Mouse (Mus musculus): ENCODE measurements at regions not wholly inside any gene's neighbourhood (a gene's known extent, or its start where the extent isn't known, plus 50 kb on each side); places are given as distances from the start of the nearest gene placed in this dataset.

DNA sequence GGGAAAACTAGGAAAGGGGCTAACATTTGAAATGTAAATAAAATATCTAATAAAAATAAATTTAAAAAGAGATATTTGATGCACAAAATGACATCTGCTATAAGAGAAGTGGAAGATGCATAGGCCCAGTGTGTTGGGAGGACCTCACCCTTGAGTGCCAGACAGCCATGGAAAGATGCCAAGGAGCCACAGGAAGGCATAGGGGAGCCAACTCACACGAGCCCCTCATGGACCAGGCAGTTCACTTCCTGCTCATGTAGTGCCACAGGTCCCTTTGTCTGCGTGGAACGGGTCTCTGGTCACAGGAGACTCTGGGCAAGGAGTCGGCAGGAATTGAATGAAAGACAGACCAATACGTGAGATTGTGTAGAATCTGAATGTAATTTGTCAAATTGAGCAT is 152.0 kb downstream of the Med10 start:
- no peak for ATAC-seq (ENCODE audit: insufficient number of reproducible peaks, low FRiP score, low TSS enrichment, low read depth)
- 78% methylated on average over 5 of the region's 5 CpGs for WGBS
- H3K4me3 ChIP-seq (replicated peaks): no peak overlapping the region
- no peaks in the 10 kb centered on the region for H3K9me3 ChIP-seq (replicated peaks)
- no peak overlapping the region for H3K9ac ChIP-seq
- no peak overlapping the region for H3K4me2 ChIP-seq (replicated peaks)
- H3K27ac ChIP-seq (replicated peaks): no peak overlapping the region
- no peaks in the 10 kb centered on the region for H3K4me1 ChIP-seq
- H3K27me3 ChIP-seq: no peaks in the 10 kb centered on the region
- H3K36me3 ChIP-seq: no peaks in the 10 kb centered on the region

GRCm38 (mm10) chr13:69955503-69955902 is 153.3 kb downstream of the Med10 start:
- no peak for ATAC-seq (ENCODE audit: insufficient number of reproducible peaks, low FRiP score, low TSS enrichment, low read depth)
- no peaks in the 10 kb centered on the region for H3K9me3 ChIP-seq (replicated peaks)
- no peak overlapping the region for H3K9ac ChIP-seq
- H3K4me1 ChIP-seq: no peaks in the 10 kb centered on the region
- no peaks in the 10 kb centered on the region for H3K27me3 ChIP-seq
- no peak overlapping the region for H3K27ac ChIP-seq (replicated peaks)
- H3K4me2 ChIP-seq (replicated peaks): no peak overlapping the region
- H3K4me3 ChIP-seq (replicated peaks): no peak overlapping the region
- H3K36me3 ChIP-seq: no peaks in the 10 kb centered on the region
- 54% methylated on average over 2 of the region's 2 CpGs for WGBS

- Histone ChIP-seq H3K4me2 (replicated peaks) (no peak overlapping the region), H3K27ac (replicated peaks) (no peak overlapping the region), H3K4me1 (no peaks in the 10 kb centered on the region), H3K36me3 (no peaks in the 10 kb centered on the region), H3K9ac (no peak overlapping the region), H3K27me3 (no peaks in the 10 kb centered on the region), H3K4me3 (replicated peaks) (no peak overlapping the region), H3K9me3 (replicated peaks) (no peaks in the 10 kb centered on the region)
- 77% methylated on average over 8 of the region's 8 CpGs for WGBS
- ATAC-seq (ENCODE audit: insufficient number of reproducible peaks, low FRiP score, low TSS enrichment, low read depth): no peak
Observed at GRCm38 (mm10) chr13:69963944-69964343, 161.7 kb downstream of the Med10 start.

DNA sequence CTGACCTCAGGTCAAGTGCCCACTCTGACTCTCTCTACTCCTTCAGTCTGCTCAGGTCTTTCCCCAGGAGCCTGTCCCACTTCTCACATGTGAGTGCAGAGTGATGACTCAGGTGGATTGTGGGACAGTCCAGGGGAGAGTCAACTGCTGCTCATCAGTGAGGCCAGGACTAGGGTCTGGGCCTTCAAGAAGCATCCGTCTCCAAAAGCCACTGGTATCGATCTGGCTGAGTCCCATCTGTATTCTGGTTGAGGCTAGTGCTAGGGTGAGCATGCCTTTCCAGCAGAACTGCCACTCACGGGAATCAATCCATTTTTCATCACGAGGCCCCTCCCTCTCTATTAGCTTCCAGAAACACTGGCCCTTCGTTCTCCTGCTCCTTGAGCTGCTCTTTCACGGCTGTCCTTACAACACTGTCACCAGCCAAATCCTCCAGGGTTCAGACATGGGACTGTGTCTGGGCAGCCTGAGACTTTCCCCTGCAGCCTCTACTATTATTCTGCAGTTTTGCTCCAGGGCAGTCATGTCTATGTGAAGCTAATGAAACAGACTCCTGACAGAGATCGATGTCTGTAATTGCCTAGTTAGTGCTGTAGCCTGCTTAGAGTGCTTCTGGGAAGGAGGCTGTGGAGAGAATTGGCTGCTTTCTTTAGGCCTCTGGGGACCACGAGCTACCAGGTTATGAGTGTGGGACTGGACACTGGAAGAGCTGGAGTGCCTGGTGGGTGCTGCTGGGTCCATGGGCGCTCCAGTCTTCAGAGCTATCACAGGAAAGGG is 169.3 kb downstream of the Med10 start:
- no peak overlapping the region for H3K27ac ChIP-seq (replicated peaks)
- no peak overlapping the region for H3K4me3 ChIP-seq (replicated peaks)
- H3K9ac ChIP-seq: no peak overlapping the region
- no peaks in the 10 kb centered on the region for H3K27me3 ChIP-seq
- H3K36me3 ChIP-seq: no peaks in the 10 kb centered on the region
- no peak overlapping the region for H3K4me2 ChIP-seq (replicated peaks)
- no peaks in the 10 kb centered on the region for H3K4me1 ChIP-seq
- ATAC-seq (ENCODE audit: insufficient number of reproducible peaks, low FRiP score, low TSS enrichment, low read depth): no peak
- WGBS: 64% methylated on average over 9 of the region's 9 CpGs
- no peaks in the 10 kb centered on the region for H3K9me3 ChIP-seq (replicated peaks)

- WGBS: 77% methylated on average over 5 of the region's 5 CpGs
- no peak overlapping the region for H3K4me2 ChIP-seq (replicated peaks)
- H3K9me3 ChIP-seq (replicated peaks): no peaks in the 10 kb centered on the region
- H3K4me3 ChIP-seq (replicated peaks): no peak overlapping the region
- H3K27me3 ChIP-seq: no peaks in the 10 kb centered on the region
- H3K27ac ChIP-seq (replicated peaks): no peak overlapping the region
- H3K36me3 ChIP-seq: no peaks in the 10 kb centered on the region
- ATAC-seq (ENCODE audit: insufficient number of reproducible peaks, low FRiP score, low TSS enrichment, low read depth): no peak
- H3K9ac ChIP-seq: no peak overlapping the region
- H3K4me1 ChIP-seq: no peaks in the 10 kb centered on the region
Observed at GRCm38 (mm10) chr13:69974835-69975234, 172.6 kb downstream of the Med10 start.

DNA sequence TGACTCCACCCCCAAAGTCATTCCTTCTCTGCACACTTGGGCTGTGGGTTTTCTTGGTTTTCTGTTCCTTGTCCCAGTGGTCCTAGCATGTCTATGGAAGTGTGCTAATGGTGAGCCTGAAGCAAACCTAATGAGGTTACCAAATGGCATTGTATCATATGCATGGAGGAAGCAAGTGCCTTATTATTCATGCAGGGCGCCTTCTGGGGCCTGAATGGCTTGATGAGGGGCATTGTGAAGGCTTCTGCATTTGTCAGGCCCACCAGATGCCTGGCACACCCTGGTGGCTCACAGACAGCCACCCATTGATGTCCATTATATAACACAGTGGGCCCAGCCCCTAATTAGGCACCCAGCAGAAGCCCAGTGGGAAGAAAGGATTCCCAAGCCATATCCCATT is 182.0 kb downstream of the Med10 start:
- 71% methylated on average over 1 of the region's 1 CpGs for WGBS
- no peak overlapping the region for H3K4me3 ChIP-seq (replicated peaks)
- no peaks in the 10 kb centered on the region for H3K36me3 ChIP-seq
- peaks cover 9% of the 10 kb centered on the region; the same call in 1 of the 2 replicates for H3K4me1 ChIP-seq
- no peaks in the 10 kb centered on the region for H3K9me3 ChIP-seq (replicated peaks)
- H3K27ac ChIP-seq (replicated peaks): no peak overlapping the region
- no peak overlapping the region for H3K4me2 ChIP-seq (replicated peaks)
- no peak for ATAC-seq (ENCODE audit: insufficient number of reproducible peaks, low FRiP score, low TSS enrichment, low read depth)
- no peak overlapping the region for H3K9ac ChIP-seq
- no peaks in the 10 kb centered on the region for H3K27me3 ChIP-seq

DNA sequence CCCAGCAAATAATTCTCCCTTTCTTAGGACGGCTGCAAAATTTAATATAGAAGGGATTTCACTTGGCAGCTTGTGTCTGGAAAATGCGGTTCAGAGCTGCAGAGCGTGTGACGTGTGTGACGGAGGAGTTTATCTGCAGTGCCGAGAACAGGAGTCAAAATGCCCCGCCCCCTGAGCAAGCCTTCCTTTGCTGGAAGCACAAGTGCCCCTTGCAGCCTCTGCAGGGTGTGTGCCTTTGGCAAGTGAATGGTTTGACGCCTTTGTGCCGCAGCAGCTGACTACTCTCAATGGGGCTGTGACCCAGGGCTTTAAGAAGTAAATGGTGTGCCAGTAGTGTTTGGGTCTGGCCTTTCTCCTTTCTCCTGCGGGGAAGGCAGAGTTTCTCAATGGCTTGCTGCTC is 185.0 kb downstream of the Med10 start:
- WGBS: 20% methylated on average over 10 of the region's 10 CpGs
- H3K4me1 ChIP-seq: peaks cover 14% of the 10 kb centered on the region; the same call in 1 of the 2 replicates
- H3K36me3 ChIP-seq: no peaks in the 10 kb centered on the region
- no peaks in the 10 kb centered on the region for H3K27me3 ChIP-seq
- no peak overlapping the region for H3K4me2 ChIP-seq (replicated peaks)
- no peak overlapping the region for H3K27ac ChIP-seq (replicated peaks)
- no peak overlapping the region for H3K4me3 ChIP-seq (replicated peaks)
- no peak overlapping the region for H3K9ac ChIP-seq
- H3K9me3 ChIP-seq (replicated peaks): no peaks in the 10 kb centered on the region
- no peak for ATAC-seq (ENCODE audit: insufficient number of reproducible peaks, low FRiP score, low TSS enrichment, low read depth)

DNA sequence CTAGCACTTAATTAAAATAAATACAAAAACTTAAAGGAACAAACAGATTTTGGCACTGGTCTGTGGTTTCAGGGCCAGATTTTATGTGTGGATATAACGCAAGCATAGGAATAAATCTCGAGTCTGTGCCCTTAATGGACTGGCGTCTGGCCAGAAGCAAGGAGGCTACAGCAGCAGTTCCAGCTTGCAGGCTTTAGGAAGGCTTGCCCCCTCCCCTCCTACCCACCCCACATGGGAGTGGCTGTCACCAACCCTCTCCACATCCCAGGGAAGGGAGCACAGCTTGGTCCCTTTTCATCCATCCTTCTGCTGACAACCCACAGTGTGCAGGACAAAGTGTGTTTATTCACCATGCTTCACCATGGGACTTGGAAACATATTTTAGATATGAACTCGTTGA is 186.1 kb downstream of the Med10 start:
- Histone ChIP-seq H3K4me3 (replicated peaks) (no peak overlapping the region), H3K9ac (no peak overlapping the region), H3K36me3 (no peaks in the 10 kb centered on the region), H3K27ac (replicated peaks) (no peak overlapping the region), H3K9me3 (replicated peaks) (no peaks in the 10 kb centered on the region), H3K4me2 (replicated peaks) (no peak overlapping the region), H3K4me1 (peaks cover 14% of the 10 kb centered on the region; the same call in 1 of the 2 replicates), H3K27me3 (peaks cover 2% of the 10 kb centered on the region; the same call in 1 of the 2 replicates)
- 30% methylated on average over 4 of the region's 4 CpGs for WGBS
- ATAC-seq (ENCODE audit: insufficient number of reproducible peaks, low FRiP score, low TSS enrichment, low read depth): no peak

DNA sequence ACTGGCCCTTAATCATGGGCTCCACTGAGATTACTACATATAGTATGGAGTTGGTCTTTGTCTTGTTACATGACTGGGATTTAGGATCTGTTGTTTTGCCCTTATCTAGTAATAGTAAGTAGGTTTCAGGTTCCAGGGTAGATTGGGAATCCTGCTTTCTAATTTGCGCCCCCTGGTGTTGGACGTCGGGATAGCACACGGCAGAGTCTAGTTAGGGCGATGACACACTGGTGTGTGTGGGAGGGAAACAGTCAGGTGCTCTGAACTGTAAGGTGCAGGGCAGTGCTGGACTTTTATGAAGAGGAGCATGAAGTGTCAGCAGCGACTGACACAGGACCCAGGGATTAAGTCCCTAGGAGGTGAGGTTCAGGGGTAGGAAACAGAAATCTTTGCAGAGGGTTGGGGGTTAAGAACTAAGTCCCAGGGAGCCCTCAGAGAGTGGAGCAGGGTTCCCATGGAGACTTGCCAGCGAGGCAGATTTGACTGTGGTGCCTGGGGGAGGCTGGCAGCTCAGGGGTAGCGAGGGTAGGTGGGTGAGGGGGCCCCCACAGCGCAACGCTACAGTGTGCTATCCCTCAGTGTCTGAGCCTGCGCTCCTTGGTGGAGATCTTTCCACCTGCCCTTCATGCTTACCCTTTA is 189.2 kb downstream of the Med10 start:
- no peak overlapping the region for H3K4me3 ChIP-seq (replicated peaks)
- H3K9me3 ChIP-seq (replicated peaks): no peaks in the 10 kb centered on the region
- 0 out of 2 replicates have a peak, but pooled peaks have one; percentile 19 for ATAC-seq (ENCODE audit: insufficient number of reproducible peaks, low FRiP score, low TSS enrichment, low read depth)
- WGBS: 28% methylated on average over 11 of the region's 11 CpGs
- no peak overlapping the region for H3K27ac ChIP-seq (replicated peaks)
- no peak overlapping the region for H3K9ac ChIP-seq
- H3K4me1 ChIP-seq: peaks cover 14% of the 10 kb centered on the region; the same call in 1 of the 2 replicates
- peaks cover 2% of the 10 kb centered on the region; the same call in 1 of the 2 replicates for H3K27me3 ChIP-seq
- no peak overlapping the region for H3K4me2 ChIP-seq (replicated peaks)
- no peaks in the 10 kb centered on the region for H3K36me3 ChIP-seq

- Histone ChIP-seq H3K4me1 (peaks cover 14% of the 10 kb centered on the region; the same call in 1 of the 2 replicates), H3K27ac (replicated peaks) (no peak overlapping the region), H3K27me3 (peaks cover 2% of the 10 kb centered on the region; the same call in 1 of the 2 replicates), H3K36me3 (no peaks in the 10 kb centered on the region), H3K4me2 (replicated peaks) (no peak overlapping the region), H3K9ac (no peak overlapping the region), H3K4me3 (replicated peaks) (no peak overlapping the region), H3K9me3 (replicated peaks) (no peaks in the 10 kb centered on the region)
- 43% methylated on average over 14 of the region's 14 CpGs for WGBS
- no peak for ATAC-seq (ENCODE audit: insufficient number of reproducible peaks, low FRiP score, low TSS enrichment, low read depth)
Observed at GRCm38 (mm10) chr13:69991892-69992261, 189.7 kb downstream of the Med10 start.

- Histone ChIP-seq H3K4me3 (replicated peaks) (no peak overlapping the region), H3K4me1 (no peaks in the 10 kb centered on the region), H3K36me3 (no peaks in the 10 kb centered on the region), H3K27ac (replicated peaks) (no peak overlapping the region), H3K4me2 (replicated peaks) (no peak overlapping the region), H3K9ac (no peak overlapping the region), H3K27me3 (no peaks in the 10 kb centered on the region), H3K9me3 (replicated peaks) (no peaks in the 10 kb centered on the region)
- ATAC-seq (ENCODE audit: insufficient number of reproducible peaks, low FRiP score, low TSS enrichment, low read depth): no peak
- WGBS: 88% methylated on average over 15 of the region's 15 CpGs
Observed at GRCm38 (mm10) chr13:70003591-70003990, 201.4 kb downstream of the Med10 start.
